Mouse (Mus musculus) heart, embryonic 14.5 days (tissue): Measurements from ENCODE around the gene Esrrg. TPM values are rescaled to one million over a fixed set of nuclear protein-coding genes. Genes with fewer than 3 reads are reported as not detected.
A peak's percentile ranks its signal among the peaks of the same experiment; 100 is the strongest.

ENCODE experiments used
- ATAC-seq: fragments of 200-750 bp; cut with Nextera tagmentation; 2 replicates; pipeline ENCODE4 v1.8.0; 2017; ENCODE audit warnings: low read depth, moderate TSS enrichment; ENCODE audit not compliant: insufficient number of reproducible peaks, insufficient read depth, low FRiP score
- H3K27ac ChIP-seq, 2 experiments: fragments of 200-500 bp in 1 of 2; fragments of 300-500 bp in 1 of 2; sonication (generic) in 1 of 2; replicated peaks in 1 of 2; 2 replicates each; pipeline ENCODE4 v1.5.1; 2012 to 2014; ENCODE audit warnings: low read depth in 2 of 2, low read length in 2 of 2, control low read depth in 1 of 2, mild to moderate bottlenecking in 1 of 2, mixed read lengths in 1 of 2; ENCODE audit not compliant: control insufficient read depth in 1 of 2, insufficient read depth in 1 of 2
- H3K27me3 ChIP-seq: fragments of 300-500 bp; sonication (generic); 2 replicates; pipeline ENCODE4 v1.6.1; 2014; ENCODE audit warnings: mild to moderate bottlenecking, low read length, control low read depth; ENCODE audit not compliant: control insufficient read depth, insufficient read depth
- H3K36me3 ChIP-seq: fragments of 300-500 bp; sonication (generic); 2 replicates; pipeline ENCODE4 v1.6.1; 2014; ENCODE audit warnings: mild to moderate bottlenecking, control low read depth, low read length, mixed read lengths; ENCODE audit not compliant: control insufficient read depth, insufficient read depth
- H3K4me1 ChIP-seq, 2 experiments: fragments of 200-500 bp in 1 of 2; fragments of 300-500 bp in 1 of 2; sonication (generic) in 1 of 2; 2 replicates each; pipeline ENCODE4 v1.6.1; 2012 to 2014; ENCODE audit warnings: low read length in 2 of 2, control low read depth in 1 of 2, mixed read lengths in 1 of 2; ENCODE audit not compliant: control insufficient read depth in 2 of 2, insufficient read depth in 2 of 2
- H3K4me2 ChIP-seq: fragments of 300-500 bp; sonication (generic); 2 replicates; pipeline ENCODE4 v1.6.1; 2014; ENCODE audit warnings: mild to moderate bottlenecking, low read length
- H3K4me3 ChIP-seq, 2 experiments: fragments of 200-500 bp in 1 of 2; fragments of 300-500 bp in 1 of 2; sonication (generic) in 1 of 2; 2 replicates each; pipeline ENCODE4 v1.5.1; 2012 to 2014; ENCODE audit warnings: low read length in 2 of 2, mild to moderate bottlenecking in 2 of 2, control low read depth in 1 of 2, low read depth in 1 of 2, moderate library complexity in 1 of 2; ENCODE audit not compliant: control insufficient read depth in 1 of 2, insufficient read depth in 1 of 2
- H3K9ac ChIP-seq: fragments of 300-500 bp; sonication (generic); 2 replicates; pipeline ENCODE4 v1.6.1; 2014; ENCODE audit warnings: mild to moderate bottlenecking, low read length
- H3K9me3 ChIP-seq: fragments of 300-500 bp; sonication (generic); 2 replicates; pipeline ENCODE4 v1.6.1; 2016; ENCODE audit warnings: low read length, control low read depth; ENCODE audit not compliant: control insufficient read depth
- WGBS: fragments of 180-500 bp; shearing (Covaris S2); extraction: QIAGEN DNeasy Blood & Tissue Kit; methylation state at CpG from one replicate; pipeline ENCODE4 v1.1.7; 2014; 5-methylcytosine and 5-hydroxymethylcytosine counted together
- polyA plus RNA-seq: library from polyadenylated mRNA; unstranded; fragments of >200 nt; fragmentation: Nextera tagmentation; extraction: Ambion mirVana; gene quantifications from 2 replicates; pipeline ENCODE4 v1.2.1, GENCODE M21; 2014

The Esrrg gene
- polyA plus RNA-seq, 1 experiment from 2014 or later, result 31.2 TPM

DNA sequence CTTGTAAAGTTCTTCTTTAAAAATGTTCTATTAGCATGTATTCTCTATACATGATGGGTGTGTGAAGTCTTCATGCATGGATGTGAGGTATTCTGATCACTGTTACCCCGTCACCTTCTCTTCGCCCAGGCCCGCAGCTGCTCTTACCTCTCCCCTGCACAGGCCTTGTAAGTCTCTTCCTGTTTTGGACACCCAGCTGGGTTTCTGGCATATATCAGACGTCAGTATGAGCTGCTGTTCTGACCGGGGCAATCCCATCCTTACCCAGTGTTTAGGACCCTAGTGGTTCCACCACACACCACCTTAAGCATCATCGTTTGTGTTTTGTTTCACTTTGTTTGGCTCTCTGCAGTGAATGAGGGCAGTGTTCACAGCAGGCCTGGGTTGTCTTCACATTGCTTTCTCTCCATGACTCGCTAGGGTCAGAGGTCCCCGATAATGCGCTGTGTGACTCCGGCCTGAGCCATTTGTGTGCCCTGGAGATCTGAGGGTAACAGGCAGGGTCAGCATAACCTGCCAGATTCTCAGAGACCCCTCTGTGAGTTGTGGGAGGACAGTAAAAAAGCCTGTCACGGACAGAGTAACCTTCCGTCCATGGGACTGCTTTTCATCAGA, 471.8 kb downstream of the Esrrg start:
- WGBS, result 40% methylated on average over 12 of the region's 12 CpGs
- Histone ChIP-seq H3K27ac (peak overlapping the region; percentile 35 to 37; a peak in 1 of 4 replicates), H3K27me3 (no peaks in the 10 kb centered on the region), H3K4me1 (peaks cover 15 to 29% of the 10 kb centered on the region in 2 experiments), H3K9ac (peak overlapping the region; percentile 1; the same call in 1 of the 2 replicates), H3K9me3 (no peaks in the 10 kb centered on the region), H3K4me3 (no peak overlapping the region), H3K4me2 (peak overlapping the region; percentile 9; the same call in 1 of the 2 replicates), H3K36me3 (no peaks in the 10 kb centered on the region)
- ATAC-seq, result peak; percentile 56; the same call in 1 of the 2 replicates

- Histone ChIP-seq H3K4me3 (no peak overlapping the region), H3K36me3 (no peaks in the 10 kb centered on the region), H3K4me2 (no peak overlapping the region), H3K27ac (no peak overlapping the region), H3K4me1 (peaks cover 12 to 33% of the 10 kb centered on the region in 2 experiments), H3K27me3 (no peaks in the 10 kb centered on the region), H3K9ac (no peak overlapping the region), H3K9me3 (no peaks in the 10 kb centered on the region)
- ATAC-seq, result no peak
- WGBS, result 80% methylated on average over 18 of the region's 18 CpGs
Observed at GRCm38 (mm10) chr1:188082665-188083640, 474.4 kb downstream of the Esrrg start.

DNA sequence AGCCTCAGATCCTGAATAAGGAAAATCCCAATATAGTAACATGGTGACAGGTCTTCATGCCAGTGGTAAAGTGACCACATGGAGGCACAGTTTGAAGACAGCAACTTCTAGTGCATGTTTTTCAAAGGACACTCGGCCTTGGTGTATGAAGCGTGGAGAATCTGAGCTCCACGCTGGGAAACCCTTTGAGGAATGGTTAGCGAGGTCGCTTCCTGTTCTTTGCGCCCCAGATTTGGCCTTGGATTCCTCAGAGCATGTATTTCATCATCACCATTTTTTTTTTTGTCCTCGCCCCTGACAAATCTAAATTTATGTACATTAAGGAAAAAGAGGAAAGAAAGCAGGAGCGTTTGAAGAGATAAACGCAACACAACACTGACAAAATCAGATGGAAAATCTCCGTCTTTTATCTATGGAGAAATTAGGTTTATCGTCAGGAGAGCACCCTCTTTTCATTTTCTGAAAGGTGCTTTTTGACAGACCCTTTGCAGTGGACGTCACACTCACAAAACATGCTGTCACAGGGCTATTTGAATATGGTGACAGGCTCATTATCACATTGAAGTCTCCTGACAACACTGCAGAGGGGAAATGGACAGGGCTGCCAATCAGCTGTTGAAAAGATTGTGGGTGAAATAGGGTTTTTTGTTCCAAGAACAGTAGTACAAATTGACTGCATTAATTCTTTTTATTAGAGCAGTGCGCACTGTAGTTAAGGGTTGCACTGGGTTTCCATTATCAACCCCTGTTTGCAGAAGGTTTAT, 476.7 kb downstream of the Esrrg start:
- Histone ChIP-seq H3K9ac (no peak overlapping the region), H3K4me1 (peaks cover 9 to 19% of the 10 kb centered on the region in 2 experiments), H3K4me2 (no peak overlapping the region), H3K27me3 (no peaks in the 10 kb centered on the region), H3K36me3 (0 out of 2 replicates have a peak, but pooled peaks cover 5% of the 10 kb centered on the region), H3K4me3 (no peak overlapping the region), H3K27ac (peak overlapping the region in 1 of 2 experiments; percentile 32; a peak in 1 of 4 replicates), H3K9me3 (no peaks in the 10 kb centered on the region)
- ATAC-seq, result no peak
- 55% methylated on average over 13 of the region's 13 CpGs for whole genome bisulfite sequencing

- 27% methylated on average over 3 of the region's 3 CpGs for WGBS
- peaks cover 15% of the 10 kb centered on the region; the same call in 1 of the 2 replicates for H3K36me3 ChIP-seq
- no peak overlapping the region for H3K4me3 ChIP-seq
- H3K9me3 ChIP-seq, result no peaks in the 10 kb centered on the region
- ATAC-seq, result no peak
- no peak overlapping the region for H3K4me2 ChIP-seq
- H3K27me3 ChIP-seq, result no peaks in the 10 kb centered on the region
- H3K9ac ChIP-seq, result no peak overlapping the region
- H3K4me1 ChIP-seq, result peaks cover 2 to 10% of the 10 kb centered on the region in 2 experiments; a peak in 3 of 4 replicates
- H3K27ac ChIP-seq, result peak overlapping the region; percentile 0 to 59; a peak in 3 of 4 replicates
Observed at GRCm38 (mm10) chr1:188093724-188094123, 485.1 kb downstream of the Esrrg start.

GRCm38 (mm10) chr1:188101832-188102231, 493.2 kb downstream of the Esrrg start:
- H3K9me3 ChIP-seq, result no peaks in the 10 kb centered on the region
- no peaks in the 10 kb centered on the region for H3K27me3 ChIP-seq
- H3K36me3 ChIP-seq, result no peaks in the 10 kb centered on the region
- no peak overlapping the region for H3K4me2 ChIP-seq
- peaks cover 15 to 49% of the 10 kb centered on the region in 2 experiments for H3K4me1 ChIP-seq
- H3K9ac ChIP-seq, result no peak overlapping the region
- ATAC-seq, result no peak; the same call in 1 of the 2 replicates
- 15% methylated on average over 7 of the region's 7 CpGs for WGBS
- no peak overlapping the region for H3K4me3 ChIP-seq
- peak overlapping the region in 1 of 2 experiments; percentile 80; a peak in 2 of 4 replicates for H3K27ac ChIP-seq

DNA sequence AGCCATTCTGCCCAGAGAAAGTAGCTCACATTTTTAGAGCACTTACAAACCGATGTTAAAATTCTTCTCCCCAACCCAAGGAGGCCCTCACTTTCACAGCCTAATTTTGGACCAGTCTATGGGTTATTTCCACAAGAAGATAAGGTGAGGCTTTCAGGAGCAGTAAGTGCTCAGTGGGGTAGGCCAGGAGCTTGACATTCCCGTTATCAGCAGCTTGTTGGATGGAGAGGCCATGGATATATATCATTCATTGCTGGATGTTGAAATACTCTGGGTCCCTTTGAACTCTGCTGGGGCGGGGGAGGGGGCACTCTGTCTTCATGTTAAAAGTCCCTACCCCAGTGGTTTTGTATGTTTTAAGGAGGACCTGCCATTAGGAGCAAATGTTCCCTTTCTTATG, 494.6 kb downstream of the Esrrg start:
- Histone ChIP-seq H3K4me2 (peak overlapping the region; percentile 40), H3K27ac (peak overlapping the region; percentile 43 to 71; a peak in 3 of 4 replicates), H3K4me1 (peaks cover 19 to 57% of the 10 kb centered on the region in 2 experiments), H3K36me3 (no peaks in the 10 kb centered on the region), H3K9ac (no peak overlapping the region), H3K27me3 (no peaks in the 10 kb centered on the region), H3K9me3 (no peaks in the 10 kb centered on the region), H3K4me3 (no peak overlapping the region)
- WGBS, result 17% methylated on average over 3 of the region's 3 CpGs
- ATAC-seq, result peak; percentile 71

GRCm38 (mm10) chr1:188105516-188105915, 496.9 kb downstream of the Esrrg start:
- Histone ChIP-seq H3K4me3 (no peak overlapping the region), H3K27me3 (no peaks in the 10 kb centered on the region), H3K4me1 (peaks cover 20 to 55% of the 10 kb centered on the region in 2 experiments), H3K27ac (no peak overlapping the region), H3K36me3 (no peaks in the 10 kb centered on the region), H3K9me3 (no peaks in the 10 kb centered on the region), H3K4me2 (no peak overlapping the region), H3K9ac (no peak overlapping the region)
- ATAC-seq, result no peak
- 69% methylated on average over 4 of the region's 4 CpGs for WGBS
